ENCODE assay signal across 21 mouse cellular contexts in genomic region chr12:107131841-107132240, GRCm38 (mm10).
DNase-seq lines count a peak whose midpoint lies in the region; ATAC-seq and TF ChIP-seq lines count a peak whose summit lies in the region.
"Had no signal": no experiment of that assay in that cellular context is flagged by ENCODE, and none has a peak within 500 bp of the region (broad histone marks: within the 10 kb centered on the region; RNA-seq: fewer than 3 reads in every experiment).

No protein-coding gene starts in this region.

- H3K36me3 ChIP-seq in heart, embryonic 10.5 days, result no peaks in the 10 kb centered on the region
- H3K36me3 ChIP-seq in heart, embryonic 14.5 days (ENCODE audit: control insufficient read depth, insufficient read depth, low read length), result no peaks in the 10 kb centered on the region
- no peaks in the 10 kb centered on the region for H3K36me3 ChIP-seq in midbrain, embryonic 11.5 days (ENCODE audit: control insufficient read depth, insufficient read depth, low read length)
- H3K36me3 ChIP-seq in midbrain, postnatal 0 days (ENCODE audit: insufficient read depth, low read length), result no peaks in the 10 kb centered on the region
- H3K36me3 ChIP-seq: embryonic facial prominence, embryonic 10.5 days; G1E; hindbrain, embryonic 13.5 days; intestine, embryonic 15.5 days had no signal

- peaks cover 16% of the 10 kb centered on the region for H3K4me1 ChIP-seq in heart, embryonic 10.5 days
- peaks cover 7 to 11% of the 10 kb centered on the region in 2 experiments for H3K4me1 ChIP-seq in heart, embryonic 14.5 days (ENCODE audit: control insufficient read depth in 2 of 2, insufficient read depth in 2 of 2, low read length in 2 of 2)
- no peaks in the 10 kb centered on the region for H3K4me1 ChIP-seq in midbrain, embryonic 11.5 days (ENCODE audit: control insufficient read depth, insufficient read depth, low read length)
- H3K4me1 ChIP-seq in midbrain, postnatal 0 days (ENCODE audit: insufficient read depth, low read length), result no peaks in the 10 kb centered on the region
- H3K4me1 ChIP-seq: embryonic facial prominence, embryonic 10.5 days; intestine, embryonic 15.5 days had no signal

- no peaks in the 10 kb centered on the region for H3K9me3 ChIP-seq in heart, embryonic 10.5 days
- H3K9me3 ChIP-seq in heart, embryonic 14.5 days (ENCODE audit: control insufficient read depth, low read length), result no peaks in the 10 kb centered on the region
- H3K9me3 ChIP-seq in midbrain, embryonic 11.5 days (ENCODE audit: control insufficient read depth, low read length), result no peaks in the 10 kb centered on the region
- no peaks in the 10 kb centered on the region for H3K9me3 ChIP-seq in midbrain, postnatal 0 days (ENCODE audit: low read length)
- H3K9me3 ChIP-seq: embryonic facial prominence, embryonic 10.5 days; forebrain, embryonic 13.5 days; hindbrain, embryonic 13.5 days; intestine, embryonic 15.5 days had no signal

- 0 out of 2 replicates have a peak overlapping the region, but pooled peaks have one; percentile 29 for H3K27ac ChIP-seq in heart, embryonic 10.5 days
- H3K27ac ChIP-seq in heart, embryonic 14.5 days (replicated peaks in 1 of 2; ENCODE audit: control insufficient read depth in 1 of 2, insufficient read depth in 1 of 2, low read depth in 2 of 2, low read length in 2 of 2), result peak overlapping the region in 1 of 2 experiments; percentile 6; a peak in 1 of 4 replicates
- no peak overlapping the region for H3K27ac ChIP-seq in midbrain, embryonic 11.5 days (ENCODE audit: low read depth, low read length)
- no peak overlapping the region for H3K27ac ChIP-seq in midbrain, postnatal 0 days (ENCODE audit: low read depth, low read length)
- H3K27ac ChIP-seq: embryonic facial prominence, embryonic 10.5 days; forebrain, embryonic 13.5 days; hindbrain, embryonic 13.5 days; hindbrain, postnatal 0 days; intestine, embryonic 15.5 days had no signal

- ATAC-seq in heart, embryonic 14.5 days (ENCODE audit: insufficient number of reproducible peaks, insufficient read depth, low FRiP score, low read depth), result no peak
- no peak for ATAC-seq in midbrain, embryonic 11.5 days (ENCODE audit: low FRiP score)
- no peak for ATAC-seq in midbrain, postnatal 0 days (ENCODE audit: low FRiP score)
- ATAC-seq: forebrain, embryonic 13.5 days; forebrain, postnatal 0 days; hindbrain, postnatal 0 days; intestine, embryonic 15.5 days had no signal

- intact Hi-C loops in heart, postnatal 25 days (cut with DNase I), result no loop called here

- no peak for TF ChIP-seq CTCF in midbrain, postnatal 0 days (IDR thresholded peaks at IDR 0.05)

- DNase-seq in heart, embryonic 10.5 days (ENCODE audit: low spot score), result no peak
- DNase-seq in heart, postnatal 4 days, result no peak
- no peak for DNase-seq in heart, postnatal 25 days (ENCODE audit: low spot score)
- DNase-seq in midbrain, embryonic 11.5 days (ENCODE audit: low spot score, missing footprints), result peak; percentile 54
- no peak for DNase-seq in midbrain, postnatal 0 days (ENCODE audit: low spot score)
- peak; percentile 55 for DNase-seq in induced T-regulatory cell, adult 2 months (ENCODE audit: low read depth)
- DNase-seq: adrenal gland, adult 8-10 months; adrenal gland, postnatal 36 days; B cell, adult 2 months; cerebellum, adult 2 months; cerebellum, postnatal 10 days; forebrain, postnatal 0 days; gastrocnemius, postnatal 14 days; kidney, adult 18-20 months had no signal

- 45% methylated on average over 6 of the region's 6 CpGs for WGBS in heart, embryonic 10.5 days
- 25% methylated on average over 6 of the region's 6 CpGs for WGBS in heart, embryonic 14.5 days
- 83% methylated on average over 6 of the region's 6 CpGs for WGBS in midbrain, embryonic 11.5 days
- WGBS in midbrain, postnatal 0 days, result 73% methylated on average over 6 of the region's 6 CpGs

- no peak overlapping the region for H3K9ac ChIP-seq in heart, embryonic 14.5 days (ENCODE audit: low read length)
- H3K9ac ChIP-seq in midbrain, embryonic 11.5 days (ENCODE audit: low read length), result no peak overlapping the region
- H3K9ac ChIP-seq in midbrain, postnatal 0 days (replicated peaks; ENCODE audit: low read length, poor library complexity, severe bottlenecking), result no peak overlapping the region
- H3K9ac ChIP-seq: forebrain, embryonic 13.5 days; forebrain, postnatal 0 days; hindbrain, embryonic 13.5 days; intestine, embryonic 15.5 days had no signal

- H3K4me3 ChIP-seq in heart, embryonic 10.5 days, result 0 out of 2 replicates have a peak overlapping the region, but pooled peaks have one; percentile 1
- no peak overlapping the region for H3K4me3 ChIP-seq in heart, embryonic 14.5 days (ENCODE audit: control insufficient read depth in 1 of 2, insufficient read depth in 1 of 2, low read depth in 1 of 2, low read length in 2 of 2)
- H3K4me3 ChIP-seq in midbrain, embryonic 11.5 days (ENCODE audit: low read depth, low read length), result no peak overlapping the region
- H3K4me3 ChIP-seq in midbrain, postnatal 0 days (ENCODE audit: low read depth, low read length), result no peak overlapping the region
- H3K4me3 ChIP-seq: embryonic facial prominence, embryonic 10.5 days; forebrain, embryonic 13.5 days; hindbrain, embryonic 13.5 days; intestine, embryonic 15.5 days had no signal

- no peaks in the 10 kb centered on the region for H3K27me3 ChIP-seq in heart, embryonic 10.5 days (ENCODE audit: insufficient read depth, poor library complexity, severe bottlenecking)
- H3K27me3 ChIP-seq in heart, embryonic 14.5 days (ENCODE audit: control insufficient read depth, insufficient read depth, low read length), result no peaks in the 10 kb centered on the region
- no peaks in the 10 kb centered on the region for H3K27me3 ChIP-seq in midbrain, embryonic 11.5 days (ENCODE audit: control insufficient read depth, insufficient read depth, low read length)
- H3K27me3 ChIP-seq in midbrain, postnatal 0 days (ENCODE audit: insufficient read depth, low read length), result no peaks in the 10 kb centered on the region
- H3K27me3 ChIP-seq: forebrain, embryonic 13.5 days; intestine, embryonic 15.5 days had no signal

- H3K4me2 ChIP-seq in heart, embryonic 14.5 days (ENCODE audit: low read length), result peak overlapping the region; percentile 42
- no peak overlapping the region for H3K4me2 ChIP-seq in midbrain, embryonic 11.5 days
- no peak overlapping the region for H3K4me2 ChIP-seq in midbrain, postnatal 0 days (ENCODE audit: low read depth, low read length, poor library complexity, severe bottlenecking)
- H3K4me2 ChIP-seq: forebrain, embryonic 13.5 days; hindbrain, embryonic 13.5 days; intestine, embryonic 15.5 days had no signal

Comparison
In these comparisons a context has a peak if more than half of its experiments do, and no peak if none do; other contexts are left out.
1. DNase-seq: peak in midbrain, embryonic 11.5 days (single experiment) and induced T-regulatory cell, adult 2 months (single experiment); none in heart, embryonic 10.5 days (single experiment), heart, postnatal 4 days (single experiment), heart, postnatal 25 days (single experiment) and midbrain, postnatal 0 days (single experiment).